Mouse (Mus musculus): ENCODE results near the gene Zfp14.

GRCm38 (mm10) chr7:30000601-30001000 lies 50.6 kb downstream of the Zfp14 start:
- TF ChIP-seq EP300 (IDR thresholded peaks at IDR 0.05; ENCODE audit: low read depth) (no peak), CTCF (IDR thresholded peaks at IDR 0.05; ENCODE audit: low read depth) (no peak)

Measured in liver, postnatal 0 days (tissue).